Mouse (Mus musculus): ENCODE results near the gene Mkln1.

GRCm38 (mm10) chr6:31562371-31563080 is 164.0 kb downstream of the Mkln1 start:
- TF ChIP-seq CTCF (IDR thresholded peaks at IDR 0.05; ENCODE audit: control insufficient read depth, insufficient read depth, low read length), result no peak
- no peak for TF ChIP-seq POLR2A (IDR thresholded peaks at IDR 0.05; ENCODE audit: borderline replicate concordance, control insufficient read depth, low read depth, low read length)

All from bone marrow, adult 2 months (tissue).